Mouse (Mus musculus) limb, embryonic 14.5 days (tissue): ENCODE data around the gene Gmfb. TPM values are rescaled to one million over a fixed set of nuclear protein-coding genes. Genes with fewer than 3 reads are reported as not detected.
A peak's percentile ranks its signal among the peaks of the same experiment; 100 is the strongest.

Experiments
- ATAC-seq: fragments of 200-750 bp; cut with Nextera tagmentation; 2 replicates; pipeline ENCODE4 v1.8.0; 2017; ENCODE audit warnings: low read depth, moderate number of reproducible peaks, moderate TSS enrichment; ENCODE audit not compliant: low FRiP score
- DNase-seq: peaks from one replicate; pipeline ENCODE4 v3.0.0-alpha.2; 2015; ENCODE audit warnings: low spot score
- H3K27ac ChIP-seq: fragments of 300-500 bp; sonication (generic); replicated peaks from 2 replicates; pipeline ENCODE4 v1.5.1; 2014; ENCODE audit warnings: low read depth, mild to moderate bottlenecking, low read length, moderate library complexity, mixed read lengths
- H3K27me3 ChIP-seq: fragments of 300-500 bp; sonication (generic); 2 replicates; pipeline ENCODE4 v1.6.1; 2014; ENCODE audit warnings: low read length, mixed read lengths; ENCODE audit not compliant: control insufficient read depth, insufficient read depth
- H3K36me3 ChIP-seq: fragments of 300-500 bp; sonication (generic); 2 replicates; pipeline ENCODE4 v1.6.1; 2014; ENCODE audit warnings: mild to moderate bottlenecking, low read length, moderate library complexity, mixed read lengths; ENCODE audit not compliant: control insufficient read depth, insufficient read depth
- H3K4me1 ChIP-seq: fragments of 300-500 bp; sonication (generic); 2 replicates; pipeline ENCODE4 v1.6.1; 2014; ENCODE audit warnings: antibody characterized with exemption, low read length, mixed read lengths; ENCODE audit not compliant: control insufficient read depth, insufficient read depth
- H3K4me2 ChIP-seq: fragments of 300-500 bp; sonication (generic); replicated peaks from 2 replicates; pipeline ENCODE4 v1.6.1; 2014; ENCODE audit warnings: low read depth, mild to moderate bottlenecking, low read length, moderate library complexity; ENCODE audit not compliant: severe bottlenecking
- H3K4me3 ChIP-seq: fragments of 300-500 bp; sonication (generic); replicated peaks from 2 replicates; pipeline ENCODE4 v1.5.1; 2014; ENCODE audit warnings: low read length
- H3K9ac ChIP-seq: fragments of 300-500 bp; sonication (generic); 2 replicates; pipeline ENCODE4 v1.6.1; 2014; ENCODE audit warnings: mild to moderate bottlenecking, low read depth, low read length, moderate library complexity; ENCODE audit not compliant: severe bottlenecking
- H3K9me3 ChIP-seq: fragments of 300-500 bp; sonication (generic); 2 replicates; pipeline ENCODE4 v1.6.1; 2016; ENCODE audit warnings: low read length; ENCODE audit not compliant: control insufficient read depth
- POLR2A ChIP-seq: fragments of 200-500 bp; IDR thresholded peaks from 2 replicates; pipeline ENCODE4 v1.8.0; 2012; ENCODE audit warnings: inconsistent platforms, mild to moderate bottlenecking, moderate library complexity, borderline replicate concordance; ENCODE audit not compliant: insufficient read depth, insufficient read length; ENCODE audit errors: extremely low read depth
- WGBS: fragments of 180-500 bp; shearing (Covaris S2); extraction: QIAGEN DNeasy Blood & Tissue Kit; methylation state at CpG from one replicate; pipeline ENCODE4 v1.1.7; 2014; 5-methylcytosine and 5-hydroxymethylcytosine counted together
- polyA plus RNA-seq, 2 experiments: library from polyadenylated mRNA; depleted of rRNA in 1 of 2; stranded (reverse) in 1 of 2; unstranded in 1 of 2; fragments of >200 nt; fragmentation: Nextera tagmentation in 1 of 2; extraction: Ambion mirVana in 1 of 2; gene quantifications; 2 replicates each; pipeline versions ENCODE4 v1.2.1 to v1.2.3; 2012 to 2014

Gene Gmfb
- polyA plus RNA-seq, 2 experiments = 45.3 to 83.9 TPM

DNA sequence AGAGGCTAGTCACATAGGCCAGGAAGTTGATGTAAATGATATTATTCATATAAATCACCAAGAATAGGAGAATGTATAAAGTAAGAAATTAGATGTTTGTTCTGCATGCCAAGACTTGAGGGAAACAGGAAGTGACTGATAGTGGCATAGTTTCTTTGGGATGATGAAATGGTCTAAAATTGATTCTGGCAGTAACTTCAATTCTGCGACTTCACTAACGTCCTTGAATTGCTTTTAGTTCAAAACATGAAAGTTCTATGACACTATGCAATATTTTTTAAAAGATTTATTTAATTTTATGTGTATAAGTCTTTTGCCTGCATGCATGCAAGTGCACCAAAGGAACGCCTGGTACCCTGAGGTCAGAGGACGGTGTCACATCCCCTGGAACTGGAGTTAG, 18.8 kb downstream of the Gmfb start:
- TF ChIP-seq POLR2A = no peak
- peaks cover 9% of the 10 kb centered on the region; the same call in 1 of the 2 replicates for H3K36me3 ChIP-seq
- ATAC-seq (no peak), DNase-seq (no peak)
- no peaks in the 10 kb centered on the region for H3K27me3 ChIP-seq
- H3K27ac ChIP-seq = no peak overlapping the region
- H3K4me1 ChIP-seq = no peaks in the 10 kb centered on the region
- 87% methylated on average over 4 of the region's 4 CpGs for WGBS
- H3K4me2 ChIP-seq = no peak overlapping the region
- H3K9ac ChIP-seq = no peak overlapping the region
- no peaks in the 10 kb centered on the region for H3K9me3 ChIP-seq
- no peak overlapping the region for H3K4me3 ChIP-seq

DNA sequence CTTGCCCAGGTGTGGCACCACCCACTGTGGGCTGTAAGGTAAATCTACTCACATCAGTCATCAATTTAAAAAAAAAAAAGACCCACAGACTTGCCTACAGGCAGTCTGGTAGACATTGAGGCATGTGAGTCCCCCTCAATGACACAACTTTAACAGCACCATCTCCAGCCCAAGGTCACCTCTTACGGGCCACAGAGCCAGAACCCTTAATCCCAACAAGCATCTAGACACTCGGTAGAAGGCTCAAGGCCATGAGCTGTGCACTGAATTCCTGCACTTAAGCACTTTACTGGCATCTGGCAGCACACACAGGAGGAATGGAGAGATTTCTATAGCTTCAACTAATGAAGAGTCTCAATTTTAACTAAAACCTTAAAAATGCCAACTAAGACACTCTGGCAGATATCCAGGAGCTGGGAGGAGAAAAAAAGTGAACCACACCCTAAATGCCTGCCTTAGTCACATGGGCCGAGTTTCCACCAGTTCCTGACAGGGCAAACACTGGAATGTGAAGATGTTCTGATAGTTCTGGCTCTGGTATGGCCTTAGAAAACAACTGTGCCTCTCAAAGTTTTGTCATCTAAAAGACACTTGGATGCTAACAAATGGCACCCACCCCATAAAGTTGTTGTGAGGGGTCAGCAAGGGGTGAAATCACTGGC, 21.2 kb downstream of the Gmfb start:
- no peak for TF ChIP-seq POLR2A
- peak; percentile 13 for DNase-seq
- no peaks in the 10 kb centered on the region for H3K27me3 ChIP-seq
- H3K4me1 ChIP-seq = no peaks in the 10 kb centered on the region
- 65% methylated on average over 3 of the region's 3 CpGs for WGBS
- H3K9ac ChIP-seq = no peak overlapping the region
- H3K4me3 ChIP-seq = no peak overlapping the region
- H3K9me3 ChIP-seq = no peaks in the 10 kb centered on the region
- no peak overlapping the region for H3K27ac ChIP-seq
- ATAC-seq = no peak
- H3K36me3 ChIP-seq = 0 out of 2 replicates have a peak, but pooled peaks cover 3% of the 10 kb centered on the region
- no peak overlapping the region for H3K4me2 ChIP-seq

DNA sequence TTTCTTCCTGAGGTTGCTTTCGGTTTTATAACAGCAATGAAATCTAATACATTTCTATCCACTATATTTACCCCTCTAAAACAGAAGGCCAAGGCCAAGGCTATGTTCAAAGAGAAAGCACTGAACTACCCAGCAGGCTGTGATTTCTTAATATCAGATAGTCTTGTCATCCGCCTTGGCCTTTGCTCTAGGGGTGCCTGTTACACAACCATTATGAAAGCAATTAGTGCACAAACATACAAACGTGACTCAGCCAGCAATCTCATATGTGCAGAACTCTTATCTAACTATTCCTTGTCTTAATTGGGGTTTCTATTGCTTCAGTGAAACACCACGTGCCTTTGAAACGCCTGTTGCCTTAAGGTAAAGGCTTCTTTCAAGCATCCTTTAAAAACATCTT, 27.9 kb downstream of the Gmfb start:
- Histone ChIP-seq H3K4me3 (no peak overlapping the region), H3K27me3 (no peaks in the 10 kb centered on the region), H3K4me1 (no peaks in the 10 kb centered on the region), H3K9ac (no peak overlapping the region), H3K27ac (no peak overlapping the region), H3K4me2 (no peak overlapping the region), H3K9me3 (no peaks in the 10 kb centered on the region), H3K36me3 (no peaks in the 10 kb centered on the region)
- no peak for TF ChIP-seq POLR2A
- DNase-seq (no peak), ATAC-seq (no peak)
- 79% methylated on average over 5 of the region's 5 CpGs for WGBS

- ATAC-seq (no peak), DNase-seq (no peak)
- Histone ChIP-seq H3K4me1 (peaks cover 10% of the 10 kb centered on the region), H3K27me3 (no peaks in the 10 kb centered on the region), H3K9me3 (no peaks in the 10 kb centered on the region), H3K4me2 (no peak overlapping the region), H3K27ac (no peak overlapping the region), H3K36me3 (no peaks in the 10 kb centered on the region), H3K4me3 (no peak overlapping the region), H3K9ac (no peak overlapping the region)
- WGBS = 89% methylated on average over 6 of the region's 6 CpGs
- TF ChIP-seq POLR2A = no peak
Observed at GRCm38 (mm10) chr14:46790723-46791122, 31.3 kb downstream of the Gmfb start.

DNA sequence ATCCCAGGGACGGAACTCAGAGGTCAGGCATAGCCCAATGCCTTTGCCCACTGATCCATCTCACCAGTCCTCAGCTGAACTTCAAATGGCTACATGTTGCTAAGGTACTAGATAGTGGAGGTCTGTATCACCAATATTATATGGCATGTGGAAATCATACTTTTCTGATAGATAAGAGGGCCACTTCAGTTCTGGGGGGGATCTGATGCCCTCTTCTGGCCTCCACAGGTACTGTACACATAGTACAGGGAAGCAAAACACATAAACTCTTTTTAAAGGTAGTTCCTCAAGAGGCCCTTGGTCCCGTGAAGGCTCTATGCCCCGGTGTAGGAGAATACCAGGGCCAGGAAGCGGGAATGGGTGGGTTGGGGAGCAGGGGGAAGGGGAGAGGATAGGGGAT, 31.7 kb downstream of the Gmfb start:
- 73% methylated on average over 4 of the region's 4 CpGs for WGBS
- no peak for DNase-seq
- ATAC-seq = no peak

More for the DNA sequence above, 31.7 kb downstream of the Gmfb start:
- Histone ChIP-seq H3K4me2 (no peak overlapping the region), H3K27me3 (no peaks in the 10 kb centered on the region), H3K4me1 (peaks cover 12% of the 10 kb centered on the region), H3K36me3 (no peaks in the 10 kb centered on the region), H3K9ac (no peak overlapping the region), H3K4me3 (no peak overlapping the region), H3K27ac (no peak overlapping the region), H3K9me3 (no peaks in the 10 kb centered on the region)
- TF ChIP-seq POLR2A = no peak
